Mouse (Mus musculus) myocyte (in vitro differentiated cells): ENCODE measurements at regions not wholly inside any gene's neighbourhood (a gene's known extent, or its start where the extent isn't known, plus 50 kb on each side); places are given as distances from the start of the nearest gene placed in this dataset.

Experiments
- H3K27me3 ChIP-seq: one replicate; pipeline ENCODE4 v1.6.1; 2011; ENCODE audit not compliant: control insufficient read depth, insufficient read depth, insufficient read length
- H3K36me3 ChIP-seq: one replicate; pipeline ENCODE4 v1.6.1; 2011; ENCODE audit not compliant: control insufficient read depth, insufficient read depth
- H3K4me2 ChIP-seq: one replicate; pipeline ENCODE4 v1.6.1; 2011; ENCODE audit warnings: low read depth, control low read depth
- H3K4me3 ChIP-seq: one replicate; pipeline ENCODE4 v1.5.1; 2011; ENCODE audit warnings: mild to moderate bottlenecking, control low read depth, moderate library complexity
- H3K79me2 ChIP-seq: one replicate; pipeline ENCODE4 v1.6.1; 2011; ENCODE audit not compliant: control insufficient read depth, insufficient read depth
- H3ac ChIP-seq: one replicate; pipeline ENCODE4 v1.6.1; 2011; ENCODE audit not compliant: control insufficient read depth, insufficient read length
- CEBPB ChIP-seq: IDR thresholded peaks from 2 replicates; pipeline ENCODE4 v1.6.1; 2011; ENCODE audit warnings: mild to moderate bottlenecking, moderate library complexity; ENCODE audit not compliant: poor library complexity, insufficient read depth, severe bottlenecking
- E2F4 ChIP-seq: IDR thresholded peaks from one replicate; pipeline ENCODE4 v1.6.1; 2011; ENCODE audit warnings: mild to moderate bottlenecking, control low read depth, moderate library complexity; ENCODE audit not compliant: insufficient read depth
- MAX ChIP-seq: IDR thresholded peaks from one replicate; pipeline ENCODE4 v1.6.1; 2011; ENCODE audit warnings: low read depth, mild to moderate bottlenecking, control low read depth
- MYOD1 ChIP-seq, 3 experiments: IDR thresholded peaks; one replicate each; pipeline ENCODE4 v1.6.1; 2011; ENCODE audit warnings: control low read depth in 2 of 3, low read depth in 2 of 3, mild to moderate bottlenecking in 2 of 3, moderate library complexity in 1 of 3; ENCODE audit not compliant: insufficient read length in 2 of 3, control insufficient read depth in 1 of 3
- MYOG ChIP-seq, 3 experiments: IDR thresholded peaks; one replicate each; pipeline ENCODE4 v1.6.1; 2011; ENCODE audit warnings: control low read depth in 2 of 3, low read depth in 2 of 3, mild to moderate bottlenecking in 2 of 3; ENCODE audit not compliant: insufficient read length in 2 of 3, control insufficient read depth in 1 of 3, insufficient read depth in 1 of 3
- POLR2A ChIP-seq: IDR thresholded peaks from one replicate; pipeline ENCODE4 v1.6.1; 2011; ENCODE audit warnings: low read depth, mild to moderate bottlenecking, control low read depth, moderate library complexity; ENCODE audit not compliant: insufficient read length
- POLR2AphosphoS2 ChIP-seq: IDR thresholded peaks from one replicate; pipeline ENCODE4 v1.6.1; 2011; ENCODE audit warnings: low read depth, control low read depth; ENCODE audit not compliant: insufficient read length
- REST ChIP-seq: IDR thresholded peaks from one replicate; pipeline ENCODE4 v1.6.1; 2011; ENCODE audit warnings: mild to moderate bottlenecking, control low read depth, moderate library complexity; ENCODE audit not compliant: insufficient read depth, insufficient read length
- SRF ChIP-seq: IDR thresholded peaks from one replicate; pipeline ENCODE4 v1.6.1; 2011; ENCODE audit warnings: low read depth; ENCODE audit not compliant: control insufficient read depth, insufficient read length
- TCF12 ChIP-seq: IDR thresholded peaks from one replicate; pipeline ENCODE4 v1.6.1; 2011; ENCODE audit warnings: mild to moderate bottlenecking, control low read depth; ENCODE audit not compliant: poor library complexity, insufficient read depth, severe bottlenecking
- TCF3 ChIP-seq: IDR thresholded peaks from one replicate; pipeline ENCODE4 v1.6.1; 2011; ENCODE audit warnings: low read depth, control low read depth; ENCODE audit not compliant: insufficient read length
- USF1 ChIP-seq: IDR thresholded peaks from one replicate; pipeline ENCODE4 v1.6.1; 2011; ENCODE audit warnings: low read depth, mild to moderate bottlenecking, control low read depth, moderate library complexity

DNA sequence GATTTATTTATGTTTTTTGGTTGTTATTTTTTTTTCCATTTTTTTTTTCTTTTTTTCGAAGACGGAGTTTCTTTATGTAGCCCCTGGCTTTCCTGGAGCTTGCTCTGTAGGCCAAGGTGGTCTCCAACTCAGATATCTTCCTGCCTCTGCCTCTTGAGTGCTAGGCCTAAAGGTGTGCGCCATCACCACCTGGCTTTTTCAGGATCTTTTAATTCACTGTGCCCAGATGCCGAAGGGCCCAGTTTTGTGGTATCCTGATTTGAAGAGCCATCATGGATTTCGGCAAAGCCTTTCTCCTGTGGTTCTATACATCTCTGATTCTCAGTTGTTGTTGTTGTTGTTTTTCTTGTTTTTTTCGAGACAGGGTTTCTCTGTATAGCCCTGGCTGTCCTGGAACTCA lies 72.3 kb upstream of the Nek6 start:
- H3ac ChIP-seq: no peak overlapping the region
- no peak overlapping the region for H3K4me2 ChIP-seq
- H3K36me3 ChIP-seq: no peaks in the 10 kb centered on the region
- no peak overlapping the region for H3K4me3 ChIP-seq
- no peaks in the 10 kb centered on the region for H3K27me3 ChIP-seq
- TF ChIP-seq E2F4: no peak
- no peak for TF ChIP-seq MYOD1 (IDR thresholded peaks at IDR 0.05; ENCODE audit: control insufficient read depth in 1 of 3, insufficient read length in 2 of 3, low read depth in 2 of 3)
- no peak for TF ChIP-seq MYOG (IDR thresholded peaks at IDR 0.05; ENCODE audit: control insufficient read depth in 1 of 3, insufficient read depth in 1 of 3, insufficient read length in 2 of 3, low read depth in 2 of 3)
- H3K79me2 ChIP-seq: no peaks in the 10 kb centered on the region

DNA sequence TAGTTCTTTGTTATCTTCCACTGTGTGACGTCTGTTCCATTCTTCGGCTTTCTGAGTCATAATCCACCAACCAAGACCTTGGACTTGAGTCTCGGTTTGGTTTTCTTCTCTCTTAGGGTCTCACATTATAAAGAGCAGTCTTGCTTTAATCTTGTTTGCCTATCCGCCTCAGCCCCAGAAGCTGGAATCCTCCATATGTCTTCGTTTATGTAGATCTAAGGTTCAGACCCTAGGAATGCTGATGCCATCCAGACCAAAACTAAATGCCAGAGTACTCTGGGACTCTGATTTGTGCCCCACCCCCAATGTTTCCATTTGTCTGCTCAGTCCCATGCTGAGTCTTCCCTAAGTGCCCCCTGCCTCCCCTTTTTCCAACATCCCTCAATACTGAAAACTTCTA lies 71.5 kb upstream of the Nek6 start:
- H3K27me3 ChIP-seq: no peaks in the 10 kb centered on the region

DNA sequence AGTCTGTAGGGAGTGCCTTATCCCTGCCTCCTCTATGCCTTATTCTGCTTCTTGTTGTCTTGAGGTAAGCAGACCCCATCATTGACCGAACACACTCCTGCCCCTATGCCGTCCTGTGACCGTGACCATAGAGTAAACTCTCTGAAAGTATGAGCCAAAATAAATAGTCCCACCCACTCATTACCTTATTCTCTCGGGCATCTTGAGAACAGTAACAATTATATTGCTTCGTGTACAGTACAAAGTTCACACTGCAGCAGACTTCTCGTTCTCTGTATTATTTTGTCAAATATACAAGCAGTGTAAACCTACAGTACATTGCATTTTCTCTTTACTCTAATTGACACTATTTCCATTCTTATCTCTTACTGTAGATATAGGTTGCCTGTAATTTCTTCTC lies 62.4 kb upstream of the Nek6 start:
- no peak overlapping the region for H3K4me3 ChIP-seq
- no peaks in the 10 kb centered on the region for H3K36me3 ChIP-seq
- no peak overlapping the region for H3ac ChIP-seq
- no peak overlapping the region for H3K4me2 ChIP-seq
- H3K27me3 ChIP-seq: no peaks in the 10 kb centered on the region
- H3K79me2 ChIP-seq: no peaks in the 10 kb centered on the region
- TF ChIP-seq CEBPB (no peak), MAX (no peak), E2F4 (no peak), TCF3 (no peak), TCF12 (no peak)

More for the DNA sequence above, 71.5 kb upstream of the Nek6 start:
- H3K4me3 ChIP-seq: no peak overlapping the region
- H3K36me3 ChIP-seq: no peaks in the 10 kb centered on the region
- no peak overlapping the region for H3K4me2 ChIP-seq
- no peaks in the 10 kb centered on the region for H3K79me2 ChIP-seq
- TF ChIP-seq SRF (no peak), POLR2AphosphoS2 (no peak), E2F4 (no peak), TCF12 (no peak), MAX (no peak), POLR2A (no peak), TCF3 (no peak)
- H3ac ChIP-seq: no peak overlapping the region

DNA sequence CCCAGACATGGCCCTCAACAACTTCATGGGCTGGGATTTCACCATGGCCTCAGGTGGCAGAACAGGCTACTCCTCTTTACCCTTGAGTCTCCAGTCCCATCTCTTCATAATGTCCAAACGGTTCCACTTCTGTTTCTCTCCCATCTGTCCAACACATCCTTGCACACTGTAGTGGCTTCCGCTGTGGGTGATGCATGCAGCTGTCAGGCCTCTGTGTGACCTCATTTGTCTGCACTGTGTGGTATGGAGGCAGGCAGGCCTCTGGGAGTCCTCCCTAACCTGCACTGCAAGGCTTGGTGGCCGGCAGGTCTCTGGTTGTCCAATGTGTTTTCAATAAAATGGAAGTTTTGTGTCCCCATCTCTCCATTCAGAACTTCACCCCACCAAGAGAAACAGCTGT lies 54.9 kb upstream of the Nek6 start:
- Histone ChIP-seq H3ac (no peak overlapping the region), H3K79me2 (no peaks in the 10 kb centered on the region)

DNA sequence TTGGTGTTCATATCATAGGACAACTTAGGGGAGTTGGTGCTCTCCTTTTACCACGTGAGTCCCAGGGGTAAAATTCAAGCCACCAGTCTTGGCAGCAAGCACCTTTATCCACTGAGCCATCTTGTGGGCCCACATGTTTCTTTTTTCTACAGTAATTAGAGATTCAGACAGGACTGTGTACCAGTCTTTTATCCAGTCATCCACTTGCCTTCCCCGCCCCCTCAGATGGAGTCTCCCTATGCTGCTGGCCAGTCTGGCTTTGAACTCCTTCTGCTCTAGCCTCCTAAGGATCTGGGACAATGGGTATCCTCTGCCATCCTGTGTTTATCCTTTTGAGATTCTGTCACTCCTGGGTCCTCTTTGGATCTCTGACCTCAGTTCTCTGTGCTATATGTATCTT lies 51.1 kb upstream of the Nek6 start:
- no peak for TF ChIP-seq POLR2AphosphoS2
- no peak for TF ChIP-seq CEBPB
- no peak for TF ChIP-seq E2F4
- TF ChIP-seq TCF3: no peak
- no peak for TF ChIP-seq REST
- no peak for TF ChIP-seq POLR2A
- TF ChIP-seq USF1: no peak
- no peak for TF ChIP-seq SRF
- TF ChIP-seq TCF12: no peak
- no peak for TF ChIP-seq MAX
- TF ChIP-seq MYOD1 (IDR thresholded peaks at IDR 0.05; ENCODE audit: control insufficient read depth in 1 of 3, insufficient read length in 2 of 3, low read depth in 2 of 3): no peak
- no peaks in the 10 kb centered on the region for H3K27me3 ChIP-seq

More for the DNA sequence above, 54.9 kb upstream of the Nek6 start:
- Histone ChIP-seq H3K4me2 (no peak overlapping the region), H3K36me3 (no peaks in the 10 kb centered on the region), H3K4me3 (no peak overlapping the region), H3K27me3 (no peaks in the 10 kb centered on the region)
- TF ChIP-seq TCF12: no peak
- peak in 2 of 3 experiments; percentile 48 to 56 for TF ChIP-seq MYOD1 (IDR thresholded peaks at IDR 0.05; ENCODE audit: control insufficient read depth in 1 of 3, insufficient read length in 2 of 3, low read depth in 2 of 3)
- TF ChIP-seq MYOG (IDR thresholded peaks at IDR 0.05; ENCODE audit: control insufficient read depth in 1 of 3, insufficient read depth in 1 of 3, insufficient read length in 2 of 3, low read depth in 2 of 3): peak in 2 of 3 experiments; percentile 43 to 66

DNA sequence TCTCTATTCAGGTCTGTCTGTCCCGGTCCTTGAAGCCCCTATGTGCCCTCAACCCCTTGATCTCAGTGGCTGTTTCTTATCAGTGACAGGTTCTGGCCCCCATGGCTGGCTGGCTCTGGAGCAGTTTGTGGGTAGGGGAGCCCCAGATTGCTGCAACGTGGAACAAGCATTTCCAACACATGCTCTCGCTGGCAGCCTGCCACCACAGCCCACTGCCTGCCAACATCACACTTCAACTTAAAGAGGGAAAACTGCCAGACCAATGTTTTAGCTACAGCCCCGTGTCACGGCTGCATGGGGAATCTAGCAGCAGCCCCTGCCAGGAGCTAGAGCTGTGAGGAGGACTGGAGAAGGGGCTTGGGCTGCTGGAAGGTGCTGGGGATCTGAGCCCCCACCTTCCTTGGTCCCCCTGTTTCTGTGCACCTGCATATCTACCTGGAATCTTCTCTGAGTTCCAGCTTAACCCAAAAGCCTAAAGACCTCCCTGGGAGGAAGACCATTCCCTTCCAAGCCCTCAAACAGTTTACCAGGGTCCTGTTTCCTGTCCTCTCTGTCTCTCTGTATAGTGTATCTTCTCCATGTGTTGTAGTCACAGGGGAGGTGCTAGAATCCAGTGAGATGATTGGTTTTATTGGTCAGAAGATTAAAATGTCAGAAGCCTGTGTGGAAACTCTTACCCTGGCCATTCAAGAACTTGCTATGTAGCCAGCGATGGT lies 50.5 kb upstream of the Nek6 start:
- Histone ChIP-seq H3K4me2 (no peak overlapping the region), H3K27me3 (no peaks in the 10 kb centered on the region), H3K36me3 (no peaks in the 10 kb centered on the region), H3K4me3 (no peak overlapping the region), H3K79me2 (no peaks in the 10 kb centered on the region), H3ac (no peak overlapping the region)
- TF ChIP-seq MYOG (IDR thresholded peaks at IDR 0.05; ENCODE audit: control insufficient read depth in 1 of 3, insufficient read depth in 1 of 3, insufficient read length in 2 of 3, low read depth in 2 of 3) (no peak), TCF3 (no peak), MAX (no peak)

More for the DNA sequence above, 51.1 kb upstream of the Nek6 start:
- Histone ChIP-seq H3K4me3 (no peak overlapping the region), H3K36me3 (no peaks in the 10 kb centered on the region), H3K79me2 (no peaks in the 10 kb centered on the region), H3K4me2 (no peak overlapping the region), H3ac (no peak overlapping the region)
